Mouse (Mus musculus): ENCODE results near the gene Zfand3. TPM values are rescaled to one million over a fixed set of nuclear protein-coding genes. Genes with fewer than 3 reads are reported as not detected.

The Zfand3 gene
- total RNA-seq, 2 experiments from 2014 or later, result 138 to 143 TPM

DNA sequence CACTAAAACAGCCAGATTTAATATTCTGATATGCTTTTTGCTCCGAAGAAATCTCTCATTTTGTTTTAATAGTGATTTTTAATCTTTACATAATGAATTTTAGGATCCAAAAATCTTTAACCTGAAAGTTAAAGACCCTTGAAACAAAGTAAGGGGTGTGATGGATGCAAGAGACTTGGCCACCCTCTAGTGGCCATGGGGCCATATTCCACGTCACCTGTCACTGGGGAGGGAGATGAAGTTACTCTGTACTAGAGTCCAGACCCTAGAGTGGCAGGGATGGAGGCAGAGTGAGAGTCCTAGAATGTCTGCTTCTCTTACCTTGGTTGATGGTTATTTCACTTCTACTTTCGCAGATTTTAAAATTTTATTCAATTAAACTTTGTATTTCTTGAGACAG, 100.8 kb downstream of the Zfand3 start:
- no peak for DNase-seq

DNA sequence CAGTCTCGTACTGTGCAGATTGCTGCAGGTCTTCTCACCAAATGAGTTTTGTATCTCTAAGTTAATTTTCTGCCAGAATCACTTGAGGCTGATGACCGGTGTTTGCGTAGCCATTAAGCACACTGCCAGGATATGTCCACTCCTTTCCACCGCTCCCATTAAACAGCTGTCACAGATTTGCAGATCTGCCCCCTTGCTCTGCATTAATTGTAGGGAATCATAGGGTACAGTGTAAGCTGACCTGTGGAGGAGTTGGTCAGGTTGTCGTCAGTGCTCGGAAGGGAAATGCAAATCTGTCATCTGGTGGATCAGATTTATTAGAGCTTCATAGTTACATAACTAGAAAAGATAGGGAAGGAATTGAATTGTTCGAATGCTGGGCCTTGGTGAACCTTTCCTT, 106.1 kb downstream of the Zfand3 start:
- DNase-seq, result no peak

GRCm38 (mm10) chr17:30111556-30111955, 107.0 kb downstream of the Zfand3 start:
- DNase-seq, result no peak

DNA sequence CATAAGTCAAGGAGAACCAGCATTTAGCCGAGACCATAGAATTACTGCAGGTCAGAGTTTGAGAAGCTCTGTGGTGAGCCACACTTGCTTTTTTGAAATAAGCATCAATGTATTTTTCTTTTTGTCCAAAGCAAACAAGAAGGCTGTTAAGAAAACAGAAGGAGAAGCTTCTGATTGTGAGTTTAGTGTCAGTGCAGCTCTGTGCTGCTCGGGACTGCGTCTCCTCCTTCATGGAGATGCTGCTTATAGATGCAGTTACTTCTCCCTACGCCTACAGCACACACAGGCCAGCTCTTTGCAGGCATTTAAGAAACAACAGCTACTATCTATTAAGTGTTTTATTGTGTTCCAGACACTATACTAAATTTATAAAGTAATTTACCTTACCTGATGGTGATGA, 107.5 kb downstream of the Zfand3 start:
- DNase-seq, result no peak

DNA sequence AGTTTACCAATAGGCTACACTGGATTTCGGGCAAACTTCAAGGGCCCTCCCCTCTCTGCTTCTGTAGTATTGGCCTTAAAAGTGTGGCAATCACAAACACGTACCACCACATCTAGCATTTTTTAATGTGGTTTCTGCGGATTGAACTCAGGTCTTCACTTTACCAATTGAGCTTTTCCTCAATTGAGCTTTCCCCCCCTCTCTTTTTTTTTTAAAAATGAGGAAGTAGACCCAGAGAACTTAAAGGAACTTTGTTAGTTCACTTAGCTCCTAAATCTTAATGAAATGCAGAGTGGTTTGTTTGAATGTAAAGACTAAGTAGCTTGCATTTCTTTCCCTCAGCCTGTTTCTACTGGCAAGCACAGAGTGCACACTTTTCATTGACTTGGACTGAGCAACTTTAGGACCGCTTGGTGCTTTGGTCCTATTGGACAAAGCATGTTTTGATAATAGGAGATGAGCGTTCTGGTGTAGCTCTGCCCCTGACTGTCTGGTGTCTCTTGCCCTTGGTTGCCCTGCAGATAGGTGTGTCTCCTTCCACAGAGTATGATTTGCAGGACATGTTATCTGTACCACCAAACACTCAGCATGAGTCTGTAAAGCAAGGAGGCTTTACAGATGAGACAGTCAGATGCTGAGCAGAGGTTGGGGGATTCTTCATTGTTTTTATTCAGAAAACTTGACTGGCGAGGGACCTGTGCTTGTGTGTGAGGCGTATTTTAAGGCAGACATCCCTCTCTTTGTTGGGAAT, 108.2 kb downstream of the Zfand3 start:
- DNase-seq, result no peak

DNA sequence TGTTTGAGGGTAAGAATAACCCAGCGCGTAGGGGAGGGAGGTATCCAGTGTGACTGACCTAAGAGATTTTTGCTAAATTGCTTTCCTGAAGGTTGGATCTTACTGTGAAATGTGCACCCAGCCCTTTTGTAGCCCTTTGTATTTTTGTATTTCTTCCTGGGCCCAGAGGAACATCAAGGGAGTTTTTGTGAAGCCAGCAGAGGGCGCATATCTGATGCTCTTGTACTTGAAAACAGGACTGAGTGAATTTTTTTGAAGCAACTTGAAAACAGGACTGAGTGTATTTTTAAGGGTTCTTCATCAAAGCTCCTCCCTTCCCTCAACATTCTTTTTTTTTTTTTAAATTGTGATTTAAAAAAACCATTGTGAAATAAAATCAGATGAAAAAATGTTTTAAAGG, 110.2 kb downstream of the Zfand3 start:
- no peak for DNase-seq

DNA sequence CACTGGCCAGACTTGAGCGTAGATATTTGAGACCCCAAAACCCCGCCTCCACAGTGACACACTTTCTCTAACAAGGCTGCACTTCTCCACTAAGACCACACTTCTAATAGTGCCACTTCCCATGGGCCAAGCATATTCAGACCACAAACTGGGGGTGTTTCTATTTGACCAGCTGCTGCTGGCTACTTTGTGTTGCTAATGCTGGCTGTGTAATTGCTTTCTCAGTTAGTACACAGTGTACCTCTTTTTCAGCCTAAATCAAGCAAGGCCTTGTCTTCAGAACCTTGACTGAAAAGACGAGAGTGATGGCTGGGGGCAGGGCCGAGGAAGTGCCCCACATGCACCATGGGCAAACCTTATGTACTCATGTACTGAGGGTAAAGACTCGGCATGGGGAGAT, 111.7 kb downstream of the Zfand3 start:
- DNase-seq, result no peak

DNA sequence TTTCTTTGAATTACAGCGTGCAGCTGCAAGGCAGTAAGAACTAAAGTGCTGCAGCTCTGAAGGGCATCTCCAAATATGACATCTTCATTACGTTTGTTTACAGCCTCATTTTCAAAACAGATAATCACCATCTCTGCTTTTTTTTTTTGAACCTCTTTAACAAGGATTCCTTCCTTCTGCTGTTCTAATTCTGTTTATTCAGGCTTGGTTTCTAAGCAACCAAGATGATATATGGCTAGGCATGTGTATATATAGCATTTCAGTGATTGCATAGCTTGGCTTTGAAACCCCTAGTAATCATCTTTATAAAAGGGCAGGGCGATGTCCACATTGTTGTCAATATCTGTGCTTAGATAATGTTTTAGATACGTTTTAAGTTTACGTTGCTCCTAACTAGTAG, 113.5 kb downstream of the Zfand3 start:
- no peak for DNase-seq

DNA sequence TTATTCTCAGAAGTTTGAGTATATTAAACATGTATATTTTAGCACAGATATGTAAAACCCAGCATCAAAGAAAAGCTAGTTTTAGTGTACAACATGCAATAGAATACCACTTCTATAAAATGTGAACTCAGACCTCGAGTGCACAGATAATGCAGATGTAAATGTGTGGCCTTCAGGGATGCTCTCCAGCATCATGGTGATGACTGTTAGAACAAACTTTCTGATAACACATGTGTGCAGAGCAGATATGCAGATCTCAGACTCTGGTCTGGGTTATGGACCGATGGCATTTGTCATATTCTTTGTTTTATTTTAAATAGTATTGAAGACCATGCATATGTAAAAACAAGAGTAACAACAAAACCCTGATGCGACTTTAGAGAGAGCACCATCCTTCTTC, 117.7 kb downstream of the Zfand3 start:
- DNase-seq, result no peak

- no peak for DNase-seq
These were observed 123.9 kb downstream of the Zfand3 start for GRCm38 (mm10) chr17:30128456-30128855.

DNA sequence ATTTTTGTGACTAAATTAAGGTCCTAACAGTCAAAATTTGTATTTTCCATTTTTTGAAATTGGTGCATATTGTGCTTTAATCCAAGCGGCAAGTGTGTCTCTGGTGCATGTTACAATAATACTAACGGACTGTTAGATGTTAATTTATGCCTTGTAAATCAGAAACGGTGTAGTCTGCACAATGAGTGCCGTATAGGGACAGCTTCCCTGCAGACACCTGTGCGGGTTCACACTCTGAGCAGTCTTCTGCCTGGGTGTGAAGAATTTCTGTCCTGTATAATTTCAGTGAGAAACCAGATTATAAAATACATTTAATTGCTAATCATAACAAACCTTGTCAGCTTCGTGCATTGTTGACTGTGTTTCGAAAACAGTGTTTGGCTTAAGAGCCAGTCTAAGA, 124.7 kb downstream of the Zfand3 start:
- DNase-seq, result no peak

DNA sequence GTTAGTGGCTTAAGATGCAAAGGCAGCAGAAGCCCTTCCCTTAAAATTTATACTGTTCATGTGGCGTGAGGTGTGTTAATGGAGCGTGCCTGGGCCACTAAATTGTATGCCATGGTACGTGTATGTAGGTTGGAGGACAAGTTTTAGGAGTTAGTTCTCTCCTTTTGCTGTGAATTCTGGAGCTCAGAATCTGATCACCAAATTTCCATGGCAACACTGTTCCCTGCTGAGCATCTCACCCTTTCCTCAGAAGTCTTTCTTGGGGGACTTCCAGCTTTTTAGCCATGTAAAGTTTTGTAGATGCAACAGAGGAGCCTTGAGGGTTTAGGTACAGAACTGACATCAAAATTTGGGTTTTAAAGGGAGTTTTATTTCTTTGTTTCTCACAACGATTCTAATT, 125.8 kb downstream of the Zfand3 start:
- DNase-seq, result no peak

DNA sequence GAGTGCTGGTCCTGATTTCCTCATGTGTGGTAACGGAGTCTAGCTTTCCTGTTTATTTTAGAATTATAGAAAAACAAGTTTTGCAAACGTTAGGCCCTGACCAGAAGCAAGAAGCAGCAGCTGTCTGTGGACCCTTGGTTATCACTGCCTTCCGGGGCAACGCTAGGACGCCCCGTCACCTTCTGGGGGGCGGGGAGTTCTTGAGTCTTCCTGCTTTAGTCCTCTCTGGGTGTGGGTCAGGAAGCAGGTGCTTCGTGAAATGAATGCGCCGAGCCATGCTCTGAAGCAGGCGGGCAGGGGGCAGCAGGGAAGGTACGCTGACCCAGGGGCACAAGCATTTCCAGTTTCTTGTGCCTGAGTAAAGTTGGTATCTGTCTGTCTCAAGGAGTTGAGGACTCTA, 129.1 kb downstream of the Zfand3 start:
- no peak for DNase-seq

- DNase-seq, result no peak
These were observed 130.6 kb downstream of the Zfand3 start for GRCm38 (mm10) chr17:30134955-30135735.

DNA sequence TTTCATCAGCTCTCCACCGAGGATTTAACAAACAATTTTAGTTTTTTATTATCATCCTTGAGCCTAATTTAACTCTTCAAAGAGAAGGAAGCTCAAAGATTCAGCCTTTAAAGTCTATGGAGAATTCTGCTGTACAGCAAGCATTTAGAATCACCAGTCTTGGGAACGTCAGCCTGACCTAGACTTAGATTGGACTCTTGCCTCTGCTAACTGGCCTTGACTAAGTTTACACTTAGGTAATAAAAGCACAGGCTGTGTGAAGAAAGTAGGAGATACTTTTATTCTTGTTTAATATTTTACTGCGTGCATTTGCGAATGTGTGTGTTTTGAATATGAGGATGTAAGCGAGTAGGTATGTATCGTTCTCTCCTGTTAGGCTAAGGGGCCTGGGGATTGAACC, 131.4 kb downstream of the Zfand3 start:
- no peak for DNase-seq

- DNase-seq, result no peak
These were observed 132.2 kb downstream of the Zfand3 start for GRCm38 (mm10) chr17:30136684-30137083.

GRCm38 (mm10) chr17:30137115-30137514, 132.6 kb downstream of the Zfand3 start:
- DNase-seq, result no peak

DNA sequence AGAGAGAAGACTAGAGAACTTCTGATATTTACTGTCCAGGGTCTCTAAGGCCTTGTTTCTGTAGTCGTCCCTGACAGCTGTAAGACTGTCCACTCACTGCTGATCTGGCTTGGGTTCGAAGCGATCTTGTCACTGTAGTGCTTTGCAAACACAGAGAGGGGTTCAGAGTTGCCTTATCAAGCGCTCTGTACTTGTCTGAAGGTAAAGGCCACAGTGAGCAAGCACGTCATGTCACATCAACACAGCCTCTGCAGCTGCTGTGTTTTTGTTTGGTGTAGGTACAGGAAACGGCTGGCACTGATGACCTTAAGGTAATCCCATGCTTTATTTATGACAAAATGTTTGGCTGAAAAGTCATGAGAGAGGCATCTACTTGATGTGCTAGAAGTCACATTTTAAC, 139.6 kb downstream of the Zfand3 start:
- DNase-seq, result no peak

DNA sequence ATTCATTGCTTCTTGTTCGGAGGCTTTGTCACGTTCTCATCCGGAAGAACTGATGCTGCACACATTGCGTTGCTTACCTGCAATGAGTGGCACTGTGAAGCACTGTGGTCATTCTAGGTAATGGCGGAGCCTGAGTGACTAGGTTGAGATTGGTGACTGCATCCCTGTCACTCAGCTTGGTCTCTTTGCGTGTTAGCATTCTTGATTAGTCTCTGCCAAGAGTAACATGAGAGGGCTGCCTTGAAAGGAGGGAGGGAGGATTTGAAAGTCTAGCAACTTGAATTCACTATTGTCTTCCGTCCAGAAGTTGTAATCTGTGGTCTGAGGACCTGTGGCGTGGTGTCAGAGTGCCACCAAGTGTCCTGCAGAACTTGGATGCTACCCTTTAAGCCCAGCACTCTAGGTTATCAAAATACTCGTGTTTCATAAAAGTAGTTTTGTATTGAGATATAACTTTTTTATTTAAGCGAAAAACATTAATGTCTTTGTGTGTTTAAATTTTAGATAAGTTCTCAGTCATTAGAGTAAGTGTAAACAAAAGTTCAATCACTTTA, 141.1 kb downstream of the Zfand3 start:
- no peak for DNase-seq

DNA sequence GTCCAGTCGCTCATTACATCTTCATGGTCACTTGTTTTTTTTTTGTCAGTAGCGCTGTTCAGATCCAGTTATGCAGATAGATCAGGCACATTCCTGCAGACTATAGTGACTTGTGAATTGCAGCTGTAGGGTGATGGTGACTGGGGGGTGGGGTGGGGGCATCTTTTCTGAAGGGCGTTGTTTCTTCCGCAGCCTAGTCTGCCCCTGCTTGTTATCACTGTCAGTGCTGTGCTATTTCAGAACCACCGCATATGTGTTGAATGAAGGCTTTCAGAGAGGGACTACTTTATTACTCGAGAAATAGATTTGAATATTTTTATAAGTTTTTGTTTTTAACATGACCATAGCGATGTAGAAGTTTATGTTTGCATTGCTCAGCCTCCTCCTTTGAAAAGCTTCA, 142.0 kb downstream of the Zfand3 start:
- DNase-seq, result no peak

- no peak for DNase-seq
These were observed 143.4 kb downstream of the Zfand3 start for GRCm38 (mm10) chr17:30147897-30148296.

DNA sequence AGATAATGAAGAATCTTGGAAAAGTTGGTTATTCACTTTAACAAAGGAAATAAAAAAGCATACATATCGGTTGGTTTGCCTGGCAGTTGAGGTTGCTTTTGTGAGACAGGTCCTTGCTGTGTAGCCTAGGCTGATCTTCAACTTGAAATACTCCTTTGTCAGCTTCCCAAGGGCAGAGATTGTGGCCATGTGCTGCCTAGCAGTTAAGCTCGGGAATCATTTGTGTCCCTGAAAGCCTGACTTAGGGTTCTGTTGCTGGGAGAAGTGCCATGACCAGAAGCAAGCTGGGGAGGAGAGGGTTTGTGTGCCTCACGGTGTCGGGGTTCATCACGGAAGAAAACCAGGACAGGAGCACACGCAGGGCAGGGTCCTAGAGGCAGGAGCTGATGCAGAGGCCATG, 143.8 kb downstream of the Zfand3 start:
- no peak for DNase-seq

- no peak for DNase-seq
These were observed 145.4 kb downstream of the Zfand3 start for GRCm38 (mm10) chr17:30149911-30150310.

DNA sequence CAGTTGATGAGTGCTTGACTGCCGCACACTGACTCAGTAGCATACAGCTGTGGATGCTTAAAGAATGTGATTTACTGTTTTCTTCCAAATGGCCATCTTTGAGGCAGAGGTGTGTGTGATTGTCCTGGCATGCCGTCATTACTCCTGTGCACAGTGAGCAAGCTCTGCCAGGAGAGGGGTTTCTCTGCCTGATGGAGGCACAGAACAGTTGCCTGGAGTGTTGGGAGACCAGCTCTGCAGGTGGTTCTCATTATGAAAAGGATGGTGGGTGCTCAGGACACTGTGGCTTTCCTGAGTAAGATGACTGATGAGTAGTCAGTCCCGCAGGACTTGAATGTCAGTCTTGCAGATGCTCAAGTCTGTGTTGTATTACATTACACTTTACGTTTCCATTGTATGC, 149.6 kb downstream of the Zfand3 start:
- no peak for DNase-seq

Data from gastrocnemius, postnatal 25 days (tissue).